Mouse (Mus musculus): Measurements from ENCODE around the gene Tln1. TPM values are rescaled to one million over a fixed set of nuclear protein-coding genes. Genes with fewer than 3 reads are reported as not detected.
"Not testable (repeated sequence)": the region's sequence is repeated elsewhere in the genome, so short reads cannot be mapped to it uniquely, and the experiment has no call there.

Gene Tln1
- total RNA-seq (2021): 10 to 100 TPM; 53.6 to 60.4 TPM
- long read RNA-seq, experiment 1, full-length matches to known transcripts: 24 of 42 reads
- long read RNA-seq, experiment 1, partial matches to known transcripts: 18 of 42 reads
- long read RNA-seq, experiment 1, other reads (novel, unspliced or antisense): 0 of 42 reads
- long read RNA-seq, experiment 2, transcript Tln1-202 (2 exons, 937 nt): major isoform, 20 of 38 reads
- long read RNA-seq, experiment 2, partial matches to known transcripts: 16 of 38 reads
- long read RNA-seq, experiment 2, other reads (novel, unspliced or antisense): 2 of 38 reads

GRCm38 (mm10) chr4:43561997-43562768, at the start of gene Tln1, which contains the start of gene Creb3:
Gene Tln1, minus strand, starts transcription at chr4:43562691.
Gene Creb3, plus strand, starts transcription at chr4:43562332.
- intact Hi-C loops (cut with DNase I): loop anchor here (5.0 kb wide), 2 partner anchors 65 to 120 kb away; partner anchors contain the start of genes Arhgef39 and Tesk1

GRCm38 (mm10) chr4:43604751-43605685, 42.5 kb upstream of the Tln1 start:
- intact Hi-C loops (cut with DNase I): no loop called here
- DNase-seq (ENCODE audit: low spot score in 2 of 2): no peak

More at GRCm38 (mm10) chr4:43561997-43562768, at the start of gene Tln1, which contains the start of gene Creb3:
- DNase-seq (ENCODE audit: low spot score in 2 of 2): peak; percentile 95 to 96

GRCm38 (mm10) chr4:43604099-43604498, 41.6 kb upstream of the Tln1 start:
- intact Hi-C loops (cut with DNase I): no loop called here
- DNase-seq (ENCODE audit: low spot score in 2 of 2): no peak

- intact Hi-C loops (cut with DNase I): no loop called here
- DNase-seq (ENCODE audit: low spot score in 2 of 2): no peak
These were observed 37.9 kb upstream of the Tln1 start for GRCm38 (mm10) chr4:43600195-43600934.

GRCm38 (mm10) chr4:43598650-43599380, 36.3 kb upstream of the Tln1 start:
- intact Hi-C loops (cut with DNase I): no loop called here
- DNase-seq (ENCODE audit: low spot score in 2 of 2): no peak

- DNase-seq (ENCODE audit: low spot score in 2 of 2): no peak
- intact Hi-C loops (cut with DNase I): no loop called here
These were observed 35.7 kb upstream of the Tln1 start for GRCm38 (mm10) chr4:43598200-43598599.

- DNase-seq (ENCODE audit: low spot score in 2 of 2); intact Hi-C loops (cut with DNase I): not testable (repeated sequence)
These were observed 34.1 kb upstream of the Tln1 start for GRCm38 (mm10) chr4:43596597-43596996.

GRCm38 (mm10) chr4:43593453-43593852, 31.0 kb upstream of the Tln1 start:
- DNase-seq (ENCODE audit: low spot score in 2 of 2): no peak
- intact Hi-C loops (cut with DNase I): no loop called here

GRCm38 (mm10) chr4:43591961-43592360, 29.5 kb upstream of the Tln1 start:
- intact Hi-C loops (cut with DNase I): no loop called here

GRCm38 (mm10) chr4:43591543-43591942, 29.1 kb upstream of the Tln1 start:
- intact Hi-C loops (cut with DNase I): no loop called here

More at GRCm38 (mm10) chr4:43591961-43592360, 29.5 kb upstream of the Tln1 start:
- no peak for DNase-seq (ENCODE audit: low spot score in 2 of 2)

GRCm38 (mm10) chr4:43587681-43588080, 25.2 kb upstream of the Tln1 start:
- intact Hi-C loops (cut with DNase I): no loop called here
- DNase-seq (ENCODE audit: low spot score in 2 of 2): no peak

More at GRCm38 (mm10) chr4:43591543-43591942, 29.1 kb upstream of the Tln1 start:
- DNase-seq (ENCODE audit: low spot score in 2 of 2): no peak

- intact Hi-C loops (cut with DNase I): no loop called here
- DNase-seq (ENCODE audit: low spot score in 2 of 2): no peak
These were observed 23.9 kb upstream of the Tln1 start for GRCm38 (mm10) chr4:43586411-43586810.

GRCm38 (mm10) chr4:43585682-43586081, 23.2 kb upstream of the Tln1 start:
- intact Hi-C loops (cut with DNase I): no loop called here
- DNase-seq (ENCODE audit: low spot score in 2 of 2): no peak

GRCm38 (mm10) chr4:43584444-43585416, 22.2 kb upstream of the Tln1 start, which contains the start of gene Msmp:
Gene Msmp, minus strand, starts transcription at chr4:43584494.
- no peak for DNase-seq (ENCODE audit: low spot score in 2 of 2)
- intact Hi-C loops (cut with DNase I): no loop called here

- intact Hi-C loops (cut with DNase I): no loop called here
- no peak for DNase-seq (ENCODE audit: low spot score in 2 of 2)
These were observed 20.9 kb upstream of the Tln1 start for GRCm38 (mm10) chr4:43583421-43583820.

- intact Hi-C loops (cut with DNase I): no loop called here
- DNase-seq (ENCODE audit: low spot score in 2 of 2): no peak
These were observed 19.8 kb upstream of the Tln1 start for GRCm38 (mm10) chr4:43582241-43582640.

GRCm38 (mm10) chr4:43581381-43581780, 18.9 kb upstream of the Tln1 start:
- intact Hi-C loops (cut with DNase I): no loop called here

More at GRCm38 (mm10) chr4:43581381-43581780, 18.9 kb upstream of the Tln1 start:
- no peak for DNase-seq (ENCODE audit: low spot score in 2 of 2)

Measured in left cerebral cortex, postnatal 14 days (tissue).